Mouse (Mus musculus) hindbrain, embryonic 14.5 days (tissue): Measurements from ENCODE around the gene Olfr150. TPM values are rescaled to one million over a fixed set of nuclear protein-coding genes. Genes with fewer than 3 reads are reported as not detected.

ENCODE experiments used
- polyA plus RNA-seq: library from polyadenylated mRNA; unstranded; fragments of >200 nt; fragmentation: Nextera tagmentation; extraction: Ambion mirVana; gene quantifications from 2 replicates; pipeline ENCODE4 v1.2.1, GENCODE M21; 2014

The Olfr150 gene
- polyA plus RNA-seq, 1 experiment from 2014 or later: not detected

Other genes with a start within 250 kb of the Olfr150 start
- not detected in 2 replicates for gene Olfr44, start 237.0 kb upstream of the Olfr150 start, polyA plus RNA-seq
- not detected in 2 replicates for gene Olfr957, start 215.2 kb upstream of the Olfr150 start, polyA plus RNA-seq
- not detected in 2 replicates for gene Olfr958, start 176.9 kb upstream of the Olfr150 start, polyA plus RNA-seq
- gene Olfr959, start 155.4 kb upstream of the Olfr150 start, polyA plus RNA-seq: not detected in 2 replicates
- gene AW551984, start 126.6 kb upstream of the Olfr150 start, polyA plus RNA-seq: 164 and 235 TPM in 2 replicates
- not detected in 2 replicates for gene Olfr148, start 120.3 kb upstream of the Olfr150 start, polyA plus RNA-seq
- not detected in 2 replicates for gene Olfr960, start 109.6 kb upstream of the Olfr150 start, polyA plus RNA-seq
- gene Olfr961, start 85.9 kb upstream of the Olfr150 start, polyA plus RNA-seq: not detected in 2 replicates
- not detected in 2 replicates for gene Olfr963, start 63.8 kb upstream of the Olfr150 start, polyA plus RNA-seq
- gene Olfr149, start 23.9 kb upstream of the Olfr150 start, polyA plus RNA-seq: not detected in 2 replicates
- gene Olfr965, start 19.6 kb upstream of the Olfr150 start, polyA plus RNA-seq: not detected in 2 replicates
- not detected in 2 replicates for gene Olfr967, start 15.3 kb downstream of the Olfr150 start, polyA plus RNA-seq
- gene Olfr968, start 52.3 kb downstream of the Olfr150 start, polyA plus RNA-seq: not detected in 2 replicates
- not detected in 2 replicates for gene Olfr969, start 60.0 kb downstream of the Olfr150 start, polyA plus RNA-seq
- not detected in 2 replicates for gene Olfr970, start 77.9 kb downstream of the Olfr150 start, polyA plus RNA-seq
- gene Olfr971, start 105.9 kb downstream of the Olfr150 start, polyA plus RNA-seq: not detected in 2 replicates
- not detected in 2 replicates for gene Olfr972, start 135.4 kb downstream of the Olfr150 start, polyA plus RNA-seq
- not detected in 2 replicates for gene Olfr229, start 176.4 kb downstream of the Olfr150 start, polyA plus RNA-seq
- not detected in 2 replicates for gene Olfr974, start 206.5 kb downstream of the Olfr150 start, polyA plus RNA-seq
- gene Olfr975, start 221.1 kb downstream of the Olfr150 start, polyA plus RNA-seq: not detected in 2 replicates
- not detected in 2 replicates for gene Olfr976, start 230.2 kb downstream of the Olfr150 start, polyA plus RNA-seq